Mouse (Mus musculus) kidney, adult 10 weeks (tissue): Measurements from ENCODE around the gene Cgrrf1. TPM values are rescaled to one million over a fixed set of nuclear protein-coding genes. Genes with fewer than 3 reads are reported as not detected.

Experiments
- polyA plus RNA-seq: library from polyadenylated mRNA; stranded (reverse); fragments of 350-450 nt; fragmentation: Illumina TruSeq; extraction: RNeasy Lipid Tissue Mini Kit (QIAGEN cat#74804); gene quantifications from one replicate; pipeline ENCODE4 v1.2.3, GENCODE M21; 2014; ENCODE audit warnings: low read depth, low replicate concordance

The Cgrrf1 gene
- polyA plus RNA-seq, result 59.6 TPM

DNA sequence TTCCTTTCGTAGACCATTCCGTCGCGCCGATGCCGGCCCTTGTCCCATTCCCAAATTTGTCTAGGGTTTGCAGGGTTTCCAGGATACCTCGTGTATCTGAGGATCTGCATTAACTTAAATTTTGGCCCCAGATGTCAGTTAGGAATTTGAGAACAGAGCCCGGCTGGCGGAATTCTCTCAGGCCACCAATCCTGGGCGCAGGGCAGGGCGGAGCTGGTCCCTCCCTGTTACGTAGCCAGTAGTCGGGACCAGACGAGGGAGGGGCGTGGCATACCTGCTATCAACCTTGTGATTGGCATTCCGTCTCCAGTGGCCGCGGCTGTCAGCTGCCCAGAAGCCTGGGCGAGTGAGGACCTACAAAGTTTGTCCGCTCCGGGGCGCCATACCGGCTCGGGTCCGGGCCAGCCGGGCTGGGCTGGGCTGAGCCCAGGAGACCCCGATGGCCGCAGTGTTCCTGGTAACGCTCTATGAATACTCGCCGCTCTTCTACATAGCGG lies at the start of gene Cgrrf1:
TSS of gene Cgrrf1 (plus strand) at position 289 of the 497 bp plus-strand sequence.

DNA sequence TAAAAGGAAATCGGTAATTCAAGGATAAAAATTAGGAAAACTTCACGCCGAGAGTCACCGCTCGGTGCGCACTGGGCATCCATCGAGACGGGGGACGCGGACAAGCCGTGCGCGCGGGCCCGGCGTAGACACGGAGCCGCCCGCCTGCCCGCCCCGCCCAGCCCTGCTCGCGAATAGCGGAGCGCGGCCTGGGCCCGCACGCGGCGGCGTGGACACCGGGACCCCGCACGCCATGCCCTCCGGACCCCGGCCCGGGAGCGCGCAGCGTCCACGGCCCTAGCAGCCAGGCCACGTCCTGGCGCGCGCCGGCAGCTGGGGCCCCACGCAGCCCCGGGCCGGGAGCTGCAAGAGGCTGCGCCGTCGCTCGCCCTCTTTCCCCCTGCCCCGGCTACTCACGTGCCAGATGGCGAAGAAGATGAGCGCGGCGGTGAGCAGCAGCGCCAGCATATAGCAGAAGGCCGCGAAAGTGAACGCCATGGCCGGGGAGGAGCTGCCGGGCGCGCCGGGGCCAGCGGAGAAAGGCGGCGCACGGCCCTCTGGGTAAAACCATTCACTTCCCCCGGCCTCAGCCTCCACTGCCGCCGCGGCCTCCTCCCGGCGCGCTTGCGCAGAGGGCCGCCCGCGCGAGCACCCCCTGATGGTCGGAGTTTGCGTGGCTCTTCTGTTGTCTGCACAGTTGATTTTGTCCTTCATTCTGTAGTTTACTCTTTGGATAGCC lies 44.0 kb upstream of the Cgrrf1 start, which contains the start of gene Cnih1:
TSS of gene Cnih1 (minus strand) at position 625 of the 718 bp plus-strand sequence.

DNA sequence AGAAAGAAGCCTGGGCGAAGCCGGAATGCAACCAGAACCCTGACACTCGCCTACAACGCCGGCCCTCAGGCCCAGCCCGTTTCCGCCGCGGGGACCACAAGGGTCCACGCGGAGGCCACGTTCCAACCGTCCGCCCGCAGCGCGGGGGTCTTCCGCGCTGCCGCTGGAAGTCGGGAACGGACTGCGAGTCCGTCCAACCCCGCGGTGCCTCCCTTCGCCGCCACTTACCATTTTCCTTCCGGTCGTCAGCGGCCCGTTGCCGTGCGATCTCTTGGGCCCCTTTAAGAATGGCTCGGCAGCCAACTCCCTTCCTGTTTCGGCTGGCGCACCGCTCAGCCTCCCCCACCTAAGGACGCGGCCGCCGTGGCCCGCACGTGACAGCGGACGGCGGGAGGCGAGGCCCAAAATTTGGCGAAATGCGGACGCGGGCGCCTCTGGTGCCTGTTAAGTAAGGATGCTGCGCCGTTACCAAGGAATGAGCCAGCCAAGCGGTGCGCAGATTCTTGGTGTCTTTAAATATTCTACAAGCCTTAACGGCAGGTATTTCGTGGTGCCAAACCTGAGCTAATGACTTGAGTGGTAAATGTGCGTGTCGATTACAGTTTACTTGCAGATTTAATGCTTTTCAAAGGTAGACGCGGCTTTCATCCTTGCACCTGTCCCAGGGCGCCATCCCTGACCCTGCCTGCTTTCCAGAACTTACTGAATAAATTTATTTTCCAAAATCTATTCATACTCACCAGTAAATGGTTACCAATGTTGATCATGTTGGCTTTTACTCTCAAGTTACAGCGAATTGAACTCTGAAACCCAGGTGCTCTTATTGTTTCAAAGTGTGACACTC lies 9.8 kb upstream of the Cgrrf1 start, which contains the start of gene Gmfb:
TSS of gene Gmfb (minus strand) at position 370 of the 844 bp plus-strand sequence.

DNA sequence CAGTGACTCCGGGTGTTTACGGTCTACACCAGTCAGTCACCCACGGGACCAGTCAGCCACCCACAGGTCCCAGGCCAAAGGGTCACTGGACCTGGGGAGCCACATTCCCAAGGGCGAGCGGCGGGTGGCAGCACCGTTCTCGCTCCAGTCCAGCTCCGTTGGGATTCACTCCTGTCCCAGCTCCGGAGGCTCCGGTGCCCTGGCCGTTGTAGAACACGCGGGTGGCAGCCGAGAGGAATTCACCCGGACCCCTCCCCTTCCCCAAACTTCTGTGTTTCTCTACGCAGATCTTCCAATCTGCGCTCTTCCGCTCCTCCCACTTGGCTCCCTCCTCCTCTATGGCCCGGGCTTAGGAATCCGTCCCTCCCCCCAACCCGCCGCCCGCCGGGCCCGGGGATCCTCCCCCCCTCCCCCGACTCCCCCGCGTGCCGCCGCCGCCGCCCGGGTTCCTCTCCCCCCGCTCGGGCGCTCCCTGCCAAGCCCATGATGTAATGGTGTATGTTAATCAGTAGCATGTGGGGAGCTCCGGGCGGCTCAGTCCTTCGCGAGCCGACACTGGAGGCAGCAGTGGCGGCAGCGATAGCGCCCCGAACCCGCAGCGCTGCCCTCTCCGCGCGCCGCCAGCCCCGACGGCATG lies 50.6 kb downstream of the Cgrrf1 start, which contains the start of gene Samd4:
TSS of gene Samd4 (plus strand) at position 424 of the 637 bp plus-strand sequence.

Other genes with a start within 250 kb of the Cgrrf1 start
- gene Cdkn3, start 71.6 kb upstream of the Cgrrf1 start, polyA plus RNA-seq, result not detected
- 251 TPM for gene Cnih1, start 43.7 kb upstream of the Cgrrf1 start, polyA plus RNA-seq
- 267 TPM for gene Gmfb, start 9.9 kb upstream of the Cgrrf1 start, polyA plus RNA-seq
- 4.1 TPM for gene Samd4, start 50.7 kb downstream of the Cgrrf1 start, polyA plus RNA-seq